Mouse (Mus musculus): Measurements from ENCODE around the gene Atg4d. TPM values are rescaled to one million over a fixed set of nuclear protein-coding genes. Genes with fewer than 3 reads are reported as not detected.
"Not testable (repeated sequence)": the region's sequence is repeated elsewhere in the genome, so short reads cannot be mapped to it uniquely, and the experiment has no call there.

The Atg4d gene
- polyA plus RNA-seq, 1 experiment from 2014 or later = 35.5 TPM

- H3K4me1 ChIP-seq (ENCODE audit: control insufficient read depth, insufficient read depth, low read length) = peaks cover 6% of the 10 kb centered on the region
- no peak overlapping the region for H3K9ac ChIP-seq (ENCODE audit: low read depth, low read length)
- ATAC-seq (ENCODE audit: low read depth) (no peak), DNase-seq (ENCODE audit: low spot score) (no peak)
- 57% methylated on average over 5 of the region's 6 CpGs for WGBS
- H3K36me3 ChIP-seq (ENCODE audit: control insufficient read depth, insufficient read depth, low read length) = no peaks in the 10 kb centered on the region
- H3K4me2 ChIP-seq (ENCODE audit: low read depth, low read length) = no peak overlapping the region
- H3K4me3 ChIP-seq (ENCODE audit: low read depth, low read length) = no peak overlapping the region
- no peaks in the 10 kb centered on the region for H3K27me3 ChIP-seq (replicated peaks; ENCODE audit: control insufficient read depth, insufficient read depth, low read length)
- no peaks in the 10 kb centered on the region for H3K9me3 ChIP-seq (ENCODE audit: control insufficient read depth, low read length)
- no peak overlapping the region for H3K27ac ChIP-seq (replicated peaks; ENCODE audit: low read depth, low read length)
These were observed 4.5 kb upstream of the Atg4d start for GRCm38 (mm10) chr9:21260491-21261040.

GRCm38 (mm10) chr9:21261831-21262230 is 3.3 kb upstream of the Atg4d start:
- H3K4me1 ChIP-seq (ENCODE audit: control insufficient read depth, insufficient read depth, low read length) = peaks cover 14% of the 10 kb centered on the region
- ATAC-seq (ENCODE audit: low read depth) (no peak), DNase-seq (ENCODE audit: low spot score) (no peak)
- no peaks in the 10 kb centered on the region for H3K9me3 ChIP-seq (ENCODE audit: control insufficient read depth, low read length)
- 70% methylated on average over 2 of the region's 2 CpGs for WGBS
- no peak overlapping the region for H3K27ac ChIP-seq (replicated peaks; ENCODE audit: low read depth, low read length)
- no peak overlapping the region for H3K4me2 ChIP-seq (ENCODE audit: low read depth, low read length)
- H3K36me3 ChIP-seq (ENCODE audit: control insufficient read depth, insufficient read depth, low read length) = 0 out of 2 replicates have a peak, but pooled peaks cover 2% of the 10 kb centered on the region
- H3K27me3 ChIP-seq (replicated peaks; ENCODE audit: control insufficient read depth, insufficient read depth, low read length) = no peaks in the 10 kb centered on the region
- no peak overlapping the region for H3K4me3 ChIP-seq (ENCODE audit: low read depth, low read length)
- H3K9ac ChIP-seq (ENCODE audit: low read depth, low read length) = no peak overlapping the region

- peak; percentile 77 for DNase-seq (ENCODE audit: low spot score)
- no peaks in the 10 kb centered on the region for H3K9me3 ChIP-seq (ENCODE audit: control insufficient read depth, low read length)
- H3K4me2 ChIP-seq (ENCODE audit: low read depth, low read length) = peak overlapping the region; percentile 86
- H3K9ac ChIP-seq (ENCODE audit: low read depth, low read length) = peak overlapping the region; percentile 89
- peaks cover 25% of the 10 kb centered on the region for H3K36me3 ChIP-seq (ENCODE audit: control insufficient read depth, insufficient read depth, low read length)
- ATAC-seq (ENCODE audit: low read depth) = peak; percentile 58
- H3K27me3 ChIP-seq (replicated peaks; ENCODE audit: control insufficient read depth, insufficient read depth, low read length) = no peaks in the 10 kb centered on the region
- WGBS = 13% methylated on average over 17 of the region's 17 CpGs
- peak overlapping the region; percentile 76 for H3K27ac ChIP-seq (replicated peaks; ENCODE audit: low read depth, low read length)
- H3K4me3 ChIP-seq (ENCODE audit: low read depth, low read length) = peak overlapping the region; percentile 90
- peaks cover 14% of the 10 kb centered on the region for H3K4me1 ChIP-seq (ENCODE audit: control insufficient read depth, insufficient read depth, low read length)
These were observed 657 bp upstream of the Atg4d start for GRCm38 (mm10) chr9:21264272-21264999.

- peak overlapping the region; percentile 90 for H3K4me3 ChIP-seq (ENCODE audit: low read depth, low read length)
- ATAC-seq (ENCODE audit: low read depth) = no peak
- H3K4me1 ChIP-seq (ENCODE audit: control insufficient read depth, insufficient read depth, low read length) = peaks cover 14% of the 10 kb centered on the region
- H3K27me3 ChIP-seq (replicated peaks; ENCODE audit: control insufficient read depth, insufficient read depth, low read length) = no peaks in the 10 kb centered on the region
- H3K4me2 ChIP-seq (ENCODE audit: low read depth, low read length) = peak overlapping the region; percentile 86
- peak overlapping the region; percentile 89 for H3K9ac ChIP-seq (ENCODE audit: low read depth, low read length)
- H3K36me3 ChIP-seq (ENCODE audit: control insufficient read depth, insufficient read depth, low read length) = peaks cover 35% of the 10 kb centered on the region
- no peaks in the 10 kb centered on the region for H3K9me3 ChIP-seq (ENCODE audit: control insufficient read depth, low read length)
- DNase-seq (ENCODE audit: low spot score) = no peak
- H3K27ac ChIP-seq (replicated peaks; ENCODE audit: low read depth, low read length) = 0 out of 2 replicates have a peak overlapping the region, but pooled peaks have one; percentile 76
- WGBS = 7% methylated on average over 10 of the region's 11 CpGs
These were observed 518 bp downstream of the Atg4d start for GRCm38 (mm10) chr9:21265611-21266010.

- Histone ChIP-seq H3K4me3 (ENCODE audit: low read depth, low read length) (no peak overlapping the region), H3K4me1 (ENCODE audit: control insufficient read depth, insufficient read depth, low read length) (peaks cover 14% of the 10 kb centered on the region), H3K27ac (replicated peaks; ENCODE audit: low read depth, low read length) (no peak overlapping the region), H3K36me3 (ENCODE audit: control insufficient read depth, insufficient read depth, low read length) (peaks cover 48% of the 10 kb centered on the region), H3K27me3 (replicated peaks; ENCODE audit: control insufficient read depth, insufficient read depth, low read length) (no peaks in the 10 kb centered on the region), H3K9me3 (ENCODE audit: control insufficient read depth, low read length) (no peaks in the 10 kb centered on the region), H3K9ac (ENCODE audit: low read depth, low read length) (no peak overlapping the region), H3K4me2 (ENCODE audit: low read depth, low read length) (0 out of 2 replicates have a peak overlapping the region, but pooled peaks have one; percentile 86)
- 95% methylated on average over 5 of the region's 5 CpGs for WGBS
- no peak for DNase-seq (ENCODE audit: low spot score)
- no peak for ATAC-seq (ENCODE audit: low read depth)
These were observed 1.8 kb downstream of the Atg4d start for GRCm38 (mm10) chr9:21266889-21267288.

GRCm38 (mm10) chr9:21268305-21268704 is 3.2 kb downstream of the Atg4d start:
- H3K4me3 ChIP-seq (ENCODE audit: low read depth, low read length) = no peak overlapping the region
- no peak overlapping the region for H3K4me2 ChIP-seq (ENCODE audit: low read depth, low read length)
- H3K27me3 ChIP-seq (replicated peaks; ENCODE audit: control insufficient read depth, insufficient read depth, low read length) = no peaks in the 10 kb centered on the region
- ATAC-seq (ENCODE audit: low read depth) = no peak
- peaks cover 62% of the 10 kb centered on the region for H3K36me3 ChIP-seq (ENCODE audit: control insufficient read depth, insufficient read depth, low read length)
- no peak for DNase-seq (ENCODE audit: low spot score)
- H3K9me3 ChIP-seq (ENCODE audit: control insufficient read depth, low read length) = no peaks in the 10 kb centered on the region
- no peak overlapping the region for H3K9ac ChIP-seq (ENCODE audit: low read depth, low read length)
- no peak overlapping the region for H3K27ac ChIP-seq (replicated peaks; ENCODE audit: low read depth, low read length)
- peaks cover 14% of the 10 kb centered on the region for H3K4me1 ChIP-seq (ENCODE audit: control insufficient read depth, insufficient read depth, low read length)
- 94% methylated on average over 16 of the region's 16 CpGs for WGBS

- peaks cover 11% of the 10 kb centered on the region for H3K4me1 ChIP-seq (ENCODE audit: control insufficient read depth, insufficient read depth, low read length)
- peaks cover 75% of the 10 kb centered on the region for H3K36me3 ChIP-seq (ENCODE audit: control insufficient read depth, insufficient read depth, low read length)
- not testable (repeated sequence) for H3K9me3 ChIP-seq (ENCODE audit: control insufficient read depth, low read length); H3K27me3 ChIP-seq (replicated peaks; ENCODE audit: control insufficient read depth, insufficient read depth, low read length); ATAC-seq (ENCODE audit: low read depth); DNase-seq (ENCODE audit: low spot score); H3K9ac ChIP-seq (ENCODE audit: low read depth, low read length); H3K27ac ChIP-seq (replicated peaks; ENCODE audit: low read depth, low read length); H3K4me2 ChIP-seq (ENCODE audit: low read depth, low read length); H3K4me3 ChIP-seq (ENCODE audit: low read depth, low read length)
- 74% methylated on average over 5 of the region's 5 CpGs for WGBS
These were observed 4.5 kb downstream of the Atg4d start for GRCm38 (mm10) chr9:21269590-21269989.

GRCm38 (mm10) chr9:21272391-21272790 is 7.3 kb downstream of the Atg4d start:
- DNase-seq (ENCODE audit: low spot score) (no peak), ATAC-seq (ENCODE audit: low read depth) (no peak)
- Histone ChIP-seq H3K4me1 (ENCODE audit: control insufficient read depth, insufficient read depth, low read length) (no peaks in the 10 kb centered on the region), H3K27ac (replicated peaks; ENCODE audit: low read depth, low read length) (no peak overlapping the region), H3K4me3 (ENCODE audit: low read depth, low read length) (no peak overlapping the region), H3K9ac (ENCODE audit: low read depth, low read length) (no peak overlapping the region), H3K9me3 (ENCODE audit: control insufficient read depth, low read length) (no peaks in the 10 kb centered on the region), H3K27me3 (replicated peaks; ENCODE audit: control insufficient read depth, insufficient read depth, low read length) (no peaks in the 10 kb centered on the region), H3K36me3 (ENCODE audit: control insufficient read depth, insufficient read depth, low read length) (peaks cover 96% of the 10 kb centered on the region), H3K4me2 (ENCODE audit: low read depth, low read length) (no peak overlapping the region)
- 86% methylated on average over 9 of the region's 9 CpGs for WGBS

GRCm38 (mm10) chr9:21273094-21273493 is 8.0 kb downstream of the Atg4d start:
- no peaks in the 10 kb centered on the region for H3K27me3 ChIP-seq (replicated peaks; ENCODE audit: control insufficient read depth, insufficient read depth, low read length)
- no peaks in the 10 kb centered on the region for H3K4me1 ChIP-seq (ENCODE audit: control insufficient read depth, insufficient read depth, low read length)
- H3K27ac ChIP-seq (replicated peaks; ENCODE audit: low read depth, low read length) = no peak overlapping the region
- H3K4me3 ChIP-seq (ENCODE audit: low read depth, low read length) = no peak overlapping the region
- 83% methylated on average over 8 of the region's 8 CpGs for WGBS
- H3K9ac ChIP-seq (ENCODE audit: low read depth, low read length) = no peak overlapping the region
- peaks cover 97% of the 10 kb centered on the region for H3K36me3 ChIP-seq (ENCODE audit: control insufficient read depth, insufficient read depth, low read length)
- H3K4me2 ChIP-seq (ENCODE audit: low read depth, low read length) = no peak overlapping the region
- H3K9me3 ChIP-seq (ENCODE audit: control insufficient read depth, low read length) = no peaks in the 10 kb centered on the region
- ATAC-seq (ENCODE audit: low read depth) (no peak), DNase-seq (ENCODE audit: low spot score) (no peak)

Data from embryonic facial prominence, embryonic 14.5 days (tissue).